Mouse (Mus musculus) C2C12 (cell line): ENCODE results near the gene Gm12216.
A peak's percentile ranks its signal among the peaks of the same experiment; 100 is the strongest.

ENCODE experiments used
- CEBPB ChIP-seq: IDR thresholded peaks from one replicate; pipeline ENCODE4 v1.6.1; 2011; ENCODE audit warnings: low read depth, mild to moderate bottlenecking, control low read depth, moderate library complexity
- CTCF ChIP-seq: IDR thresholded peaks from one replicate; pipeline ENCODE4 v1.5.1; 2011; ENCODE audit not compliant: control insufficient read depth, insufficient read depth, insufficient read length

DNA sequence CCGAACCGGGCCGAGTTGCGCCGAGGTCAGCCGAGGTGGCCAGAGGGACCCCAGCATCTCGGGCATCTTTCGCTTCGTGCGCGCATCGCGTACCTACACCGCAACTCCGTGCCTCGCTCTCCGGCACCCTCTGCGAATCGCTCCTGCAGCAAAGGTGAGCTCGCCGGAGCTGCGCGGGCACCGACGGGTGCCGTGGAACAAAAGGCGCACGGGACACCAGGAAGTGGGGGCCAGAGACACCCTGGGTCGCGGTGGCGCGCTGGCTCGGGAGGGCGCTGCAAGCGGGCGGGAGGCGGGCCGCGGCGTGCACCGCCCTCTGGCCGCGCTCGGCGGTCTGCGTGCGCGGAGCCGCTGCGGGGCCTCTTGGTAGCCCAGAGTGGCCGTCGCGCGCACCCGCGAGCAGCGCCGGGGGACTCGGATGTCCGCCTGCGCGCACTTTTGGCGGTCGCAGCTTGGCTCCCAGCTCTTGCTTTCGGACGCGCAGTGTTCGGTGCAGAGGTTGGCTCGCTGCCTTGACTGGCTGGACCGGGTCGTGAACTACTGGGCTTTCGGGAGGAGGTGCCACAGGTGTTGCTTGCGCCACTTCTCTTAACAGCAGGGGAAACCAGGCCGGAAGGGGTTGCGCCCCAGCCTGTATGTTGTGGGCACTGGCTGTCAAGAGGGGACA lies 88.8 kb downstream of the Gm12216 start:
- TF ChIP-seq CTCF (peak; percentile 54), CEBPB (no peak)
